Mouse (Mus musculus) yolk sac, embryonic 10.5 days (tissue): Measurements from ENCODE around the gene Pik3r5.
A peak's percentile ranks its signal among the peaks of the same experiment; 100 is the strongest.

Experiments used
- DNase-seq: peaks from one replicate; pipeline ENCODE4 v3.0.0-alpha.2; 2017; ENCODE audit warnings: low spot score

The Pik3r5 gene

DNA sequence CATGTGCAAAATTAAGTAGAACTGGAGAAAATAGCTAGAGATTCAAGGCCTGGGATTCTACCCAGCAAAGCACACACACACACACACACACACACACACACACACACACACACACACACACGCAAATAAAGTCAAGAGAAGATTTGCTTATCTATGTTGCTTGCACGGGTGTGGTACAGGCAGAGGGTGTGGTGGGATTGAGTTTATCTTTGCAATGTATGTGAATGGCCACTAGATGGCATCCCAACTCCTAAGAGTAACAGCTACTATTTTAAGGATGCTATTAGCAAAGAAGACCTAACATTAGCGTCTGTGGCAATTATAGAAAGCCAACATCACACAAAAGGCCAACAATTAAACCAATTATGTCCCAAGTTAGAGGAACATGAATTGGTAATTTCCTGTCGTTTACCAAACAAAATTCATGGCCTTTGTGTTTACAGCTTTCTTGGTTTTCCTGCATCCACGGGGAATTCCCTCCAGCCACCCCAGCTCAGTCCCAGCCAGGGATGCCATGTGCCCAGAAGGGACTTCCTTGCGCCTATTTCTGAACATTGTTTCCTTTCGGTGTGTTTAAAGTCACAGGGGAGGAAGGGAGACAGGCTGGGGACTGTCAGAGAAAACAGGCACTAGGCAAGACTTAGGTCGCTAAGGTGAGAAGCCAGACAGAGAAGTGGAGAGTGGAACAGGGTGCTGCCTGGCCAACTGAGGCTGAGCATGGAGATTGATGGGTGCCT, 53.5 kb downstream of the Pik3r5 start:
- peak; percentile 9 for DNase-seq

DNA sequence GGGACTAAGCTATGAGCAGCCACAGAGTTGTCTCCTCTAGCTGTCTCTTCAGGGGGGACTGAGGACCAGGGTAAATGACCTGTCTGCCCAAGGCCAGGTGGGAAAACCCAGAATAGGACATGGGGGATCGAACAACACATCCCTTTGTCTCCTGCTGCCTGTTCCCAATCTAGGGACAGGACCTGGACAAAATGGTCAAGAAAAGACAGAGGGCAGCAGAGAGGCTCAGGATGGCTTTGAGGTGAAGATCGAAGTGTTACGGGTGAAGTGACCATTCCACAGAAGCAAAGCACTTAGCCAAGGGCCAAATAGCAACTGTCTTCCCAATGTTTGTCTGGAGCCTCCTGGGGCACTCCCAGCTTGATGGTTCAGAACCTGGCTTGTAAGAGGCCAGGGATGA, 54.2 kb downstream of the Pik3r5 start:
- no peak for DNase-seq

DNA sequence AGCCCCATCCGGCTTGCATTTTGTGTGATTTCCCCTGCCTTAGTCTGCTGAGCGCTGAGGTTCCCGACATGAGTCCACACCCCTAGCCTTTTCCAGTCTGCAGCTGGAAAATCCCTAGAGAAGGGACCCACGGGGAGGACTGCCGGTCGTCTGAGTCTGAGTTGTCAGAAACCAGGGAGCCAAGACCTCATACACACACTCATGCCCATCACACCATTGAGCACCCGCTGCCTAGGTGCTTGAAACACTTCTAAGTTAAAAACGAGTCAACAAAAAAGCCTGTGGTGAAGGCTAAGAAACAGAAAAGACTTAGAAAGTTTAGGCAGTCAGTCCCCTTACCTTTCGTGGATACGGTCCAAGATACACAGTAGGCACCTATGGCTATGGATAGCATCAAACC, 55.8 kb downstream of the Pik3r5 start:
- no peak for DNase-seq

GRCm38 (mm10) chr11:68488256-68488824, 56.4 kb downstream of the Pik3r5 start:
- no peak for DNase-seq

DNA sequence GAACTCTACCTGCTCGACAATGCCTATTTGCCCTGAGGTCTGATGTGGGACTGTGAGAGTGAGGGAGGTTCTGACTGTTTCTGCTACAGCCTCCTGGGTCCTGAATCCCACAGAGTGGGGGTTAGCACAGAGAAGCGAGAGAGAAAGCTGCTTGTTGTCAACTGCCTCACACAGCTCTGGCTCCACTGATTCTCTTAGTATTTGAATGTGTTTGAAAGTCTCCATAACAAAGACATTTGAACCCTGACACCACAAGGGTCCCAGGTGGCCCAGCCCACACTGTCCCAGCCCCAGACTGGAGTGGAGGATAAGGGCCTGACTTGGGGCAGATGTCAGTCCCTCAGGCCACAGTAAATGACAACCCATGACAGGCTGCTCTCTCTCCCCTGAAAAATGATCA, 57.3 kb downstream of the Pik3r5 start:
- DNase-seq = no peak

GRCm38 (mm10) chr11:68492592-68492991, 60.7 kb downstream of the Pik3r5 start:
- no peak for DNase-seq

GRCm38 (mm10) chr11:68493760-68494159, 61.8 kb downstream of the Pik3r5 start:
- DNase-seq = no peak

GRCm38 (mm10) chr11:68497081-68497480, 65.2 kb downstream of the Pik3r5 start:
- no peak for DNase-seq

GRCm38 (mm10) chr11:68498517-68498916, 66.6 kb downstream of the Pik3r5 start:
- DNase-seq = no peak

DNA sequence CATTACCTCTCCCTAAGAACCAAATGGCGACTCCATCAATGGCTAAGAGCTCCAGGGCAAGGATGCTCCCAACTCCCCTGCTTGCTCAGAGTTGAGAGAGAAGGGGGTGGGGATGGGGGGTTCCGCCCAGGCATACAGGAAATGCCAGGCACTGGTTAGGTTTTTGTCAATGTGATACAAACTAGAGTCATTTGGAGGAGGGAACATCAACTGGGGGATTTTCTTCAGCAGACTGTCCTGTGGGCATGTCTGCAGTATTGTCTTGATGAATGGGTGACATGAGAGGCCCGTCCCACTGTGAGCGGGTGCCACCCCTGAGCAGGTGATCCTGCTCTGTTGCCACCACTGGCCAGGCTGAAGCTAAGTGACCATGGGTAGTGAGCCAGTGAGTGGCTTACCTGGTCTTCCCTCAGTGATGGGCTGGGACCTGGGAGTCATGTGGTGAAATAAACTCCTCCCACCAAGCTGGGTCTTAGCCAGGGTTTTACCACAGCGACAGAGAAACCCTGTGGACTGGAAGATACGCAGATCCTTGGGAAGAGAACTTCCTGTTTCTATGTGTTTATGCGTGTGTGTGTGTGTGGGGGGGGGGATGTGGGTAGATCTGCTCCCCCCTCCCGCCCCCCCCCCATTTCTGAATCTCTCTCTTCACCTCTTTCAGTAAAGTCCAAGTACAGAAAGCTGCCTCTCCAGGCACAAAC, 67.2 kb downstream of the Pik3r5 start:
- DNase-seq = no peak

DNA sequence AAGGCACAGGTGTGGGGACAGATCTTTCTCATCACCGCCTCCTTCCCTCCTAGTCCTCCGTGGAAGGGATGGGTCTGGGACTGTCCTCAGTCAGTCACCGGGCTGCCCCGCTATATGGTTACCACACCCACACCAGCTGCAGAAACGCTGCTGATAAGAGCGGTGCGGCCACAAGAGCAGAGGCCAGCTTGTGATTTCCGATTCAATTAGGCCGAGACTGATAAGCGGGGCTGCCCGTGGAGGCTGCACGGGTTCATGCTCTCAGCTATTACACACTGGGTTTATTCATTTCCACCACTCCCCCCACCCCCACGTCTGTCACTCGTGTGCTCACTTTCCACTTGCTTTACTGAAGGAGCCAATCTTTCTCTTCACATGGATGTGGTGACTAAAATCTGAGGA, 69.0 kb downstream of the Pik3r5 start:
- DNase-seq = no peak

DNA sequence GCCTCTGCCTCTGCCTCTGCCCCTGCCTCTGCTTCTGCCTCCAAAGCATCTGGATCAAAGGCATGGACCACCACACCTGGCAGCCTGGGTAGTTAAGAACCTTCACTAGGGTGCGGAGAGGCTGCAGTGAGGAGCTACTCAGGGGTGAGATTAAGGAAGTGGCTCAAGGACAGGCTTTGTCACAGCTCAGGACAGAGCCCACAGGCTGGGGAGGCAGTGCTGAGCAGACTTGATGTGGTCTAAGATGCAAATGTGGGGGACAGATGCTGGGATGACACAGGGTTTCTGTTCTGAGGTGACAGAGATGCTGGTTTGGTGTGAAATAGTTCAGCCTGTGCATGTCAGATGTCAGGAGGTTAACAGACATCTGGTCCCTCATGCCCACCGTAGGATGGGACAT, 70.5 kb downstream of the Pik3r5 start:
- DNase-seq = no peak

GRCm38 (mm10) chr11:68502902-68503629, 71.1 kb downstream of the Pik3r5 start, which contains the start of gene Pik3r6:
TSS of gene Pik3r6 (plus strand) at chr11:68503019.
- no peak for DNase-seq

DNA sequence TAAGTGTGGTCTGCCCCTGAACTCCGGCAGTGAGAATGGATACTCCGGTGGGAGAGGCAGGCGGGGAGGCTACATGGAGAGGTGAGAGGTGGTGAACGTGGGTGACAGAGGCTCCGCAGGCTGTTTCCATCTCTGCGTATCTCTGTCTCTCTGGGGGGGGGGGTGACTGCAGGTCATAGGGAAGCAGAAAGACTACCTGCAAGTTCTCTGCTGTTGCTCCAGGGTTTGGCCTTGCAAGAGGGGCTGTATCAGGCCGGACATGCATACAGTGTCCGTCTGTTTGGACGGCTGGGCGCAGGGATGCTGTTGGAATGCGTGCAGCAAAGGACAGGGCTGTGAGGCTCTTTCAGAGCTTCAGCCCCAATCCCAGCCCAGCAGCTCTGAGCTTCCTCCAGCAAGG, 73.0 kb downstream of the Pik3r5 start:
- no peak for DNase-seq

DNA sequence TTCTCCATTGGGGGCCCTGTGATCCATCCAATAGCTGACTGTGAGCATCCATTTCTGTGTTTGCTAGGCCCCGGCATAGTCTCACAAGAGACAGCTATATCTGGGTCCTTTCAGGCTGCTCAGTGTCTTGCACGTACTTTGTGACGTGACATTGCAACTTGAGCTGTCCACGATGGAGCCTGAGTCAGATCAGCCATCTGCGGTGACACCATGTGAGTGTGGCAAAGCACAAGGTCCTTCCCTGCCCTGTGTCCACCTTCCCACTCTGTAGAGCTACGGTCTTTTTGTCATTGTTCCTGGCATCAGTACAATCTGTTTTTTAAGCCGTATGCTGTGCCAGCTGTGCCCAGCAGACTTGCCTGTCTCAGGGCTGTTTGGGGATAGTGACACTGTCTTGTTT, 75.3 kb downstream of the Pik3r5 start:
- DNase-seq = no peak

- no peak for DNase-seq
Observed at GRCm38 (mm10) chr11:68508619-68509018, 76.7 kb downstream of the Pik3r5 start.

DNA sequence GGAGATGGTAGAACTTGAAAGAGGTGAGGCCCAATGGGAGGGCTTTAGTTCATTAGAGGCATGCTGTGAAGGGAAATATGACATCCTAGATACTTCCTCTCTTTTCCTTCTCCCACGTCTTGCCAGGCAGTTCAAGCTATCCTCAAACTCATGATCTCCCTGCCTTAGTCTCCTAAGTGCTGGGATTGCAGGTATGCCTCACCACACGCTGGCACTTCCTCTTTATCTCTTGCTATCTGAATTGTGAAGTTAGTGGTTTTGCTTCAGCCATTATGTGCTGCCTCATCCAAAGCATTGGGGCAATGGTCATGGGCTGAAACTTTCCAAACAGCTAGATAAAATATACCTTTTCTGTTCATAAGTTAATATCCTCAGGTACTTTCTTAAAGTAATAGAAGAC, 77.3 kb downstream of the Pik3r5 start:
- DNase-seq = no peak

DNA sequence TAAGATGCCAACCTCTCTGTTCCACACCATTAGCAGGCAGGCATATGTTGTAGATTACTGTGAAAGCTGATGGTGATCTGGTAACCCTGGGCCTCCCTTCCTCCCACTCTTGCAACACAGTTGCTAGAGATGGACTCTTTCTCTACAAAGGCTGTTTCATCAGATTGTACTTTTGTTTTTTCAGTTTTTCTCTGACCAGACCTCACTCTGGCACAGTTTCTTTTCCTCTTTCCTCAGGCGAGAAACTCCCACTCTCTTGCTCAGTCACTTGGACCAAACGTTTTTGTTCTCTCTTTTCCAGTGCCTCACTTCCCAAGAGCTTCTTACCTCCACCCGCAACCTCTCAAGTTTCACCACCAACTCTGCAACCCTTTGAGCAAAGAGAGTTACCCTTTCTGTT, 82.0 kb downstream of the Pik3r5 start:
- no peak for DNase-seq

DNA sequence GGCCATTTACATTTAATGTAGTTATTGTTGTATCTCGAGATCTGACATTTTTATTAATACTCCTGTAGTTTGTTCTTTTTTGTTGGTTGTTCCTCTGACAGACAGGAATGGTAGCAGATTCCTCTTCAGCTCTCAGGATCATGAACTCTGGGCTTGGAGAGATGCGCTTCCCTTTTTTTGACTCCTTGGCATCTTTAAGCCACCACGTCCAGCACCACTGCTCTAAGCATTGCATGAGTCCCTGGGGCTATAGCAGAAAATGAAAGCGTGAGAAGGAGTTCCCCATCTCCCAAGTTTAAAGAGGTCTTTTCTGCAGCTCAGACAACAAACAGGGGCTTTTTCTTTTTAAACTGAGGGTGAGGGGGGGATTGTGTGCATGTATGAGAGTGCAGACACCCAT, 87.4 kb downstream of the Pik3r5 start:
- no peak for DNase-seq

GRCm38 (mm10) chr11:68519815-68520214, 87.9 kb downstream of the Pik3r5 start:
- DNase-seq = no peak

DNA sequence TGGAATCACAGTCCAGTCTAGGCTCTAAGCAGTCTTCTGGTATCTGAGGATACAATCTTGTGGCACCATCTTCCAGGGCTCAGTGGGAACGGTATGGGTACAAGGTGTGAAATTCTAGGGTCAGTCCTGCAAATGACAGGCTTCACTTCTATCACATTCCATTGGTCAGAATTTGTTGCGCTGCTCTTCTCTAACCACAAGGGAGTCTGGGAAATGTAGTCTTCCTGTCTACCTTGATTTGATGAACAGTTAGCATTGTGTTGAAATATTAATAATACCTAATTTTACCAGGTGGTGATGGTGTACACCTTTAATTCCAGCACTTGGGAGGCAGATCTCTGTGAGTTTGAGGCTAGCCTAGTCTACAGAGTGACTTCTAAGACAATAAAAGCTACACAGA, 88.5 kb downstream of the Pik3r5 start:
- DNase-seq = no peak

- no peak for DNase-seq
Observed at GRCm38 (mm10) chr11:68521352-68521751, 89.4 kb downstream of the Pik3r5 start.

- no peak for DNase-seq
Observed at GRCm38 (mm10) chr11:68526441-68526840, 94.5 kb downstream of the Pik3r5 start.
